Mouse (Mus musculus) midbrain, embryonic 16.5 days (tissue): ENCODE results near the gene Gstm2. TPM values are rescaled to one million over a fixed set of nuclear protein-coding genes. Genes with fewer than 3 reads are reported as not detected.
A peak's percentile ranks its signal among the peaks of the same experiment; 100 is the strongest.
"Not testable (repeated sequence)": the region's sequence is repeated elsewhere in the genome, so short reads cannot be mapped to it uniquely, and the experiment has no call there.

Experiments
- ATAC-seq: fragments of 200-750 bp; cut with Nextera tagmentation; 2 replicates; pipeline ENCODE4 v1.8.0; 2017; ENCODE audit warnings: moderate TSS enrichment
- H3K27ac ChIP-seq: fragments of 300-500 bp; sonication (generic); 2 replicates; pipeline ENCODE4 v1.5.1; 2014; ENCODE audit warnings: mild to moderate bottlenecking, low read length, mixed read lengths
- H3K27me3 ChIP-seq: fragments of 300-500 bp; sonication (generic); 2 replicates; pipeline ENCODE4 v1.6.1; 2014; ENCODE audit warnings: low read depth, low read length, mixed read lengths; ENCODE audit not compliant: control insufficient read depth, insufficient read depth
- H3K36me3 ChIP-seq: fragments of 300-500 bp; sonication (generic); 2 replicates; pipeline ENCODE4 v1.6.1; 2014; ENCODE audit warnings: mild to moderate bottlenecking, low read length, moderate library complexity, mixed read lengths; ENCODE audit not compliant: control insufficient read depth, insufficient read depth
- H3K4me1 ChIP-seq: fragments of 300-500 bp; sonication (generic); 2 replicates; pipeline ENCODE4 v1.6.1; 2014; ENCODE audit warnings: mild to moderate bottlenecking, low read length, mixed read lengths; ENCODE audit not compliant: control insufficient read depth, insufficient read depth
- H3K4me2 ChIP-seq: fragments of 300-500 bp; sonication (generic); 2 replicates; pipeline ENCODE4 v1.6.1; 2014; ENCODE audit warnings: mild to moderate bottlenecking, low read length, mixed read lengths
- H3K4me3 ChIP-seq: fragments of 300-500 bp; sonication (generic); 2 replicates; pipeline ENCODE4 v1.5.1; 2014; ENCODE audit warnings: low read depth, mild to moderate bottlenecking, low read length, moderate library complexity, mixed read lengths
- H3K9ac ChIP-seq: fragments of 300-500 bp; sonication (generic); 2 replicates; pipeline ENCODE4 v1.6.1; 2014; ENCODE audit warnings: low read depth, low read length, mixed read lengths
- H3K9me3 ChIP-seq: fragments of 300-500 bp; sonication (generic); replicated peaks from 2 replicates; pipeline ENCODE4 v1.6.1; 2014; ENCODE audit warnings: mild to moderate bottlenecking, low read length, mixed read lengths; ENCODE audit not compliant: control insufficient read depth, poor library complexity, severe bottlenecking
- WGBS: fragments of 180-500 bp; shearing (Covaris S2); extraction: QIAGEN DNeasy Blood & Tissue Kit; methylation state at CpG from one replicate; pipeline ENCODE4 v1.1.7; 2014; 5-methylcytosine and 5-hydroxymethylcytosine counted together
- polyA plus RNA-seq: library from polyadenylated mRNA; unstranded; fragments of >200 nt; fragmentation: Nextera tagmentation; extraction: Ambion mirVana; gene quantifications from 2 replicates; pipeline ENCODE4 v1.2.1, GENCODE M21; 2015

Gene Gstm2
- polyA plus RNA-seq, 1 experiment from 2014 or later, result 7.7 TPM

GRCm38 (mm10) chr3:108019226-108019625, 33.0 kb upstream of the Gstm2 start:
- ATAC-seq, H3K27me3 ChIP-seq, H3K4me3 ChIP-seq, H3K4me2 ChIP-seq, H3K9ac ChIP-seq, H3K9me3 ChIP-seq, H3K27ac ChIP-seq, H3K36me3 ChIP-seq: not testable (repeated sequence)
- H3K4me1 ChIP-seq, result peaks cover 18% of the 10 kb centered on the region
- WGBS, result 58% methylated on average over 3 of the region's 3 CpGs

- ATAC-seq, result no peak; the same call in 1 of the 2 replicates
- peak overlapping the region; percentile 63 for H3K4me2 ChIP-seq
- 27% methylated on average over 14 of the region's 14 CpGs for WGBS
Measured at GRCm38 (mm10) chr3:108018190-108018820, 32.1 kb upstream of the Gstm2 start.

GRCm38 (mm10) chr3:108017473-108018189, 31.4 kb upstream of the Gstm2 start, which contains the start of gene Gstm1:
Gene Gstm1, minus strand, starts transcription at chr3:108017973.
- no peaks in the 10 kb centered on the region for H3K9me3 ChIP-seq

More at GRCm38 (mm10) chr3:108018190-108018820, 32.1 kb upstream of the Gstm2 start:
- Histone ChIP-seq H3K27me3 (no peaks in the 10 kb centered on the region), H3K36me3 (no peaks in the 10 kb centered on the region), H3K4me3 (peak overlapping the region; percentile 47), H3K4me1 (peaks cover 18% of the 10 kb centered on the region), H3K9me3 (no peaks in the 10 kb centered on the region), H3K27ac (no peak overlapping the region), H3K9ac (peak overlapping the region; percentile 4; the same call in 1 of the 2 replicates)

GRCm38 (mm10) chr3:108016468-108016867, 30.2 kb upstream of the Gstm2 start:
- ATAC-seq, H3K27ac ChIP-seq, H3K9me3 ChIP-seq, H3K27me3 ChIP-seq, H3K36me3 ChIP-seq, H3K4me3 ChIP-seq: not testable (repeated sequence)
- peak overlapping the region; percentile 63 for H3K4me2 ChIP-seq
- whole genome bisulfite sequencing, result 84% methylated on average over 5 of the region's 5 CpGs
- 0 out of 2 replicates have a peak overlapping the region, but pooled peaks have one; percentile 20 for H3K9ac ChIP-seq
- peaks cover 18% of the 10 kb centered on the region for H3K4me1 ChIP-seq

More at GRCm38 (mm10) chr3:108017473-108018189, 31.4 kb upstream of the Gstm2 start, which contains the start of gene Gstm1:
- peak within 1 kb of the TSS; percentile 61 for H3K9ac ChIP-seq
- peak within 1 kb of the TSS; percentile 47 for H3K4me3 ChIP-seq
- peak within 1 kb of the TSS; percentile 76 for H3K27ac ChIP-seq
- under 1% methylated on average over 31 of the region's 31 CpGs for WGBS
- peaks cover 18% of the 10 kb centered on the region for H3K4me1 ChIP-seq
- no peaks in the 10 kb centered on the region for H3K36me3 ChIP-seq
- H3K27me3 ChIP-seq, result no peaks in the 10 kb centered on the region
- peak; percentile 92 for ATAC-seq
- peak within 1 kb of the TSS; percentile 63 for H3K4me2 ChIP-seq

GRCm38 (mm10) chr3:108014974-108015346, 28.7 kb upstream of the Gstm2 start:
- ATAC-seq, result no peak
- Histone ChIP-seq H3K4me1 (peaks cover 21% of the 10 kb centered on the region), H3K9me3 (no peaks in the 10 kb centered on the region), H3K4me3 (no peak overlapping the region), H3K36me3 (no peaks in the 10 kb centered on the region), H3K27me3 (no peaks in the 10 kb centered on the region), H3K27ac (no peak overlapping the region), H3K4me2 (no peak overlapping the region), H3K9ac (no peak overlapping the region)
- WGBS, result 91% methylated on average over 2 of the region's 2 CpGs

GRCm38 (mm10) chr3:108014098-108014973, 28.1 kb upstream of the Gstm2 start:
- 91% methylated on average over 7 of the region's 8 CpGs for WGBS
- H3K27ac ChIP-seq, result no peak overlapping the region

GRCm38 (mm10) chr3:108013331-108013871, 27.1 kb upstream of the Gstm2 start:
- H3K4me1 ChIP-seq, result peaks cover 18% of the 10 kb centered on the region
- no peak overlapping the region for H3K4me2 ChIP-seq
- no peak for ATAC-seq
- no peak overlapping the region for H3K27ac ChIP-seq
- H3K27me3 ChIP-seq, result no peaks in the 10 kb centered on the region
- no peaks in the 10 kb centered on the region for H3K9me3 ChIP-seq
- no peak overlapping the region for H3K9ac ChIP-seq
- WGBS, result 81% methylated on average over 4 of the region's 4 CpGs
- H3K4me3 ChIP-seq, result no peak overlapping the region
- H3K36me3 ChIP-seq, result no peaks in the 10 kb centered on the region

More at GRCm38 (mm10) chr3:108014098-108014973, 28.1 kb upstream of the Gstm2 start:
- Histone ChIP-seq H3K9me3 (no peaks in the 10 kb centered on the region), H3K36me3 (no peaks in the 10 kb centered on the region), H3K27me3 (no peaks in the 10 kb centered on the region), H3K4me3 (no peak overlapping the region), H3K4me1 (peaks cover 21% of the 10 kb centered on the region), H3K4me2 (no peak overlapping the region), H3K9ac (no peak overlapping the region)
- no peak for ATAC-seq

GRCm38 (mm10) chr3:108011558-108011957, 25.3 kb upstream of the Gstm2 start:
- Histone ChIP-seq H3K4me1 (peaks cover 7% of the 10 kb centered on the region; the same call in 1 of the 2 replicates), H3K27ac (no peak overlapping the region), H3K36me3 (no peaks in the 10 kb centered on the region), H3K9me3 (no peaks in the 10 kb centered on the region), H3K27me3 (no peaks in the 10 kb centered on the region), H3K9ac (no peak overlapping the region), H3K4me3 (no peak overlapping the region), H3K4me2 (no peak overlapping the region)
- ATAC-seq, result peak; percentile 68
- 14% methylated on average over 3 of the region's 3 CpGs for WGBS
